9 mouse cellular contexts compared by ENCODE assay signal in the genomic region with DNA sequence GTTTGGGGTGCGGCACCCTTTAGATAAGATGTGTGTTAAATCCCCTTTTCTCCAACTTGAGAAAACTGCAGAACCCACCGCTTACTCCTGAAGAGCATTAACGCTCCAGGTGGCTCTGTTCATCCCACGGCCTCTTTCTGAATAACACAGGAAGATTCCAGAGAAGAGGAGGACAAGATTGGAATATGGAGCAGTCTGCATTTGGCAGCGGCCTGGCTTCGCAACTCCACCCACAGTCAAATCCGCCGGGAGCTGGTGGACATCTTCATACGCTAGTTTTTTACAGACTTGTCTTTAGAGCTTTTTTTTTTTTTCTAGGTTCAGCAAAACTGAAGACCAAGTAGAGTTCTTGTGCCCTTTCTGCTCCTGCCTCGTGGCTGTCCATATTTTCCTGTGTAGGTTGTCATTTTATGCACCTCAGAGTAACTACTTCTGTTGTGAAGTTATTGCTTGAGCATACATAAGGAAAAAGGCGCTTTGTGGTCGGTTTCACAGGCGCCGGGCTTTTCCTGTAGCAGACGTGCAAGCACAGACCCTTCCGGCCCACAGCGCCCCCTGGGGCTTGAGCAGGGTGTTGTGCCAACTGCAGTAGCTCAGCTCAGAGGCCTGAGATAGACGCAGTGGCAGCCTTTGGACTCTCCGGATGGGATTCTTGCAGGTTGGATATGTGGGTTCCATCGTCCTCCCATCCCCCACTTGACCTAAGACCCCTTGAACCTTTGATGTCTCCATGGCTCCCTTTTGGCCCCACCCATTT. TPM values are rescaled to one million over a fixed set of nuclear protein-coding genes. Genes with fewer than 3 reads are reported as not detected.
DNase-seq lines count a peak whose midpoint lies in the region; ATAC-seq and TF ChIP-seq lines count a peak whose summit lies in the region.
"Had no signal": no experiment of that assay in that cellular context is flagged by ENCODE, and none has a peak within 500 bp of the region (broad histone marks: within the 10 kb centered on the region; RNA-seq: fewer than 3 reads in every experiment).

No protein-coding gene starts in this region.

- no peak overlapping the region for H3K4me2 ChIP-seq in liver, embryonic 14.5 days (ENCODE audit: low read depth)
- no peak overlapping the region for H3K4me2 ChIP-seq in forebrain, embryonic 13.5 days

- TF ChIP-seq EP300 in liver, embryonic 14.5 days (IDR thresholded peaks at IDR 0.05; ENCODE audit: low read depth): no peak

- no peak overlapping the region for H3K27ac ChIP-seq in liver, embryonic 14.5 days
- H3K27ac ChIP-seq in forebrain, embryonic 13.5 days: no peak overlapping the region

- intact Hi-C loops in heart, postnatal 25 days (cut with DNase I): no loop called here

- H3K4me1 ChIP-seq in liver, embryonic 14.5 days (replicated peaks; ENCODE audit: control insufficient read depth in 2 of 2, insufficient read depth in 2 of 2, low read length in 1 of 2): peaks cover 0 to 2% of the 10 kb centered on the region in 2 experiments; a peak in 1 of 4 replicates
- H3K4me1 ChIP-seq in forebrain, embryonic 13.5 days: peaks cover 7% of the 10 kb centered on the region

- H3K9me3 ChIP-seq in liver, embryonic 14.5 days (ENCODE audit: control insufficient read depth, low read length): no peaks in the 10 kb centered on the region
- H3K9me3 ChIP-seq in forebrain, embryonic 13.5 days (replicated peaks): no peaks in the 10 kb centered on the region

- no peaks in the 10 kb centered on the region for H3K36me3 ChIP-seq in liver, embryonic 14.5 days (replicated peaks; ENCODE audit: control insufficient read depth, insufficient read depth, low read depth)
- no peaks in the 10 kb centered on the region for H3K36me3 ChIP-seq in forebrain, embryonic 13.5 days (ENCODE audit: poor library complexity, severe bottlenecking)

- no peak overlapping the region for H3K9ac ChIP-seq in liver, embryonic 14.5 days (replicated peaks)
- H3K9ac ChIP-seq in forebrain, embryonic 13.5 days: no peak overlapping the region

- ATAC-seq in liver, embryonic 14.5 days (ENCODE audit: insufficient read depth): no peak
- no peak for ATAC-seq in forebrain, embryonic 13.5 days

- DNase-seq in heart, adult 11 months: peak; percentile 92
- DNase-seq in heart, postnatal 25 days (ENCODE audit: low spot score): no peak
- DNase-seq in 3134 (ENCODE audit: extremely low read depth, insufficient read length, low spot score): peak; percentile 23
- DNase-seq in NIH3T3 (ENCODE audit: low read depth): peak; percentile 22
- peak; percentile 22 to 28 for DNase-seq in gastrocnemius, adult 8-10 months (ENCODE audit: low spot score in 2 of 2)
- no peak for DNase-seq in liver, embryonic 14.5 days (ENCODE audit: low read depth in 3 of 3, low spot score in 3 of 3)
- DNase-seq in spleen, adult 12 weeks (ENCODE audit: low spot score): peak; percentile 49

- peak; percentile 85 for TF ChIP-seq CTCF in liver, embryonic 14.5 days (IDR thresholded peaks at IDR 0.05; ENCODE audit: low read depth)

- 43% methylated on average over 20 of the region's 20 CpGs for WGBS in liver, embryonic 14.5 days (ENCODE audit: insufficient replicate concordance)
- WGBS in forebrain, embryonic 13.5 days: 67% methylated on average over 20 of the region's 20 CpGs

- H3K4me3 ChIP-seq in liver, embryonic 14.5 days (ENCODE audit: insufficient read depth in 1 of 2, low read depth in 2 of 2, low read length in 2 of 2): no peak overlapping the region
- H3K4me3 ChIP-seq in forebrain, embryonic 13.5 days: no peak overlapping the region

- no peaks in the 10 kb centered on the region for H3K27me3 ChIP-seq in liver, embryonic 14.5 days (ENCODE audit: control insufficient read depth, insufficient read depth, low read length)
- no peaks in the 10 kb centered on the region for H3K27me3 ChIP-seq in forebrain, embryonic 13.5 days

RNA-seq across cellular contexts. Expression of a gene that starts 1.7 kb away (rescaled TPM):
- 1 to 10 TPM in 1 of 2 experiments, under 1 TPM in 1; 0.75 to 1.4 TPM for total RNA-seq in heart, postnatal 25 days (2021)
- not detected for total RNA-seq in gastrocnemius, adult 8-10 months (2022)
- polyA plus RNA-seq in liver, embryonic 14.5 days (2012; rRNA removed): 0.01 and 0.02 TPM in 2 replicates
- not detected in 2 replicates for polyA plus RNA-seq in liver, embryonic 14.5 days (2014; fragmentation: Nextera tagmentation; extraction: Ambion mirVana)
- 0.10 TPM in 1 of 2 replicates, not detected in the other for polyA plus RNA-seq in forebrain, embryonic 13.5 days (2015; fragmentation: Nextera tagmentation; extraction: Ambion mirVana)

RNA-seq across cellular contexts. Expression of a gene that starts 18.4 kb away (rescaled TPM):
- total RNA-seq in heart, postnatal 25 days (2021): 10 to 100 TPM; 75.9 to 77.2 TPM
- total RNA-seq in gastrocnemius, adult 8-10 months (2022): 10 to 100 TPM; 58.7 to 64.9 (median 60.5) TPM
- polyA plus RNA-seq in liver, embryonic 14.5 days (2012; rRNA removed): 15.4 and 24.8 TPM in 2 replicates
- polyA plus RNA-seq in liver, embryonic 14.5 days (2014; fragmentation: Nextera tagmentation; extraction: Ambion mirVana): 53.1 and 58.9 TPM in 2 replicates
- 123 and 144 TPM in 2 replicates for polyA plus RNA-seq in forebrain, embryonic 13.5 days (2015; fragmentation: Nextera tagmentation; extraction: Ambion mirVana)

RNA-seq across cellular contexts. Expression of a gene that starts 27.3 kb away (rescaled TPM):
- not detected for total RNA-seq in heart, postnatal 25 days (2021)
- not detected for total RNA-seq in gastrocnemius, adult 8-10 months (2022)
- not detected in 2 replicates for polyA plus RNA-seq in liver, embryonic 14.5 days (2012; rRNA removed)
- not detected in 2 replicates for polyA plus RNA-seq in liver, embryonic 14.5 days (2014; fragmentation: Nextera tagmentation; extraction: Ambion mirVana)
- 9.7 and 16.4 TPM in 2 replicates for polyA plus RNA-seq in forebrain, embryonic 13.5 days (2015; fragmentation: Nextera tagmentation; extraction: Ambion mirVana)
- total RNA-seq: adrenal gland, postnatal 4 days had no signal

RNA-seq across cellular contexts. Expression of a gene that starts 39.7 kb away (rescaled TPM):
- total RNA-seq in heart, postnatal 25 days (2021): 10 to 100 TPM; 39.8 to 40.1 TPM
- total RNA-seq in gastrocnemius, adult 8-10 months (2022): not detected
- polyA plus RNA-seq in liver, embryonic 14.5 days (2012; rRNA removed): not detected in 2 replicates
- not detected in 2 replicates for polyA plus RNA-seq in liver, embryonic 14.5 days (2014; fragmentation: Nextera tagmentation; extraction: Ambion mirVana)
- not detected in 2 replicates for polyA plus RNA-seq in forebrain, embryonic 13.5 days (2015; fragmentation: Nextera tagmentation; extraction: Ambion mirVana)

Comparison
In these comparisons a context has a peak if more than half of its experiments do, and no peak if none do; other contexts are left out.
1. DNase-seq: peak in heart, adult 11 months (single experiment), 3134 (single experiment), NIH3T3 (single experiment), gastrocnemius, adult 8-10 months (2 of 2) and spleen, adult 12 weeks (single experiment); none in heart, postnatal 25 days (single experiment) and liver, embryonic 14.5 days (0 of 3).